Mouse (Mus musculus): ENCODE measurements around the gene Prkacb. TPM values are rescaled to one million over a fixed set of nuclear protein-coding genes. Genes with fewer than 3 reads are reported as not detected.

The Prkacb gene
- polyA plus RNA-seq, 1 experiment, result 120 TPM

GRCm38 (mm10) chr3:146735657-146736056 is 77.1 kb downstream of the Prkacb start:
- Histone ChIP-seq H3K27ac (ENCODE audit: insufficient read depth, low read depth, low read length) (no peak overlapping the region), H3K4me1 (ENCODE audit: control insufficient read depth, insufficient read depth, low read length) (peaks cover 12% of the 10 kb centered on the region), H3K4me3 (ENCODE audit: insufficient read depth, low read length) (no peak overlapping the region)
- TF ChIP-seq CTCF (IDR thresholded peaks at IDR 0.05; ENCODE audit: low read depth, low read length) (no peak), POLR2A (IDR thresholded peaks at IDR 0.05; ENCODE audit: borderline replicate concordance, low read depth, low read length) (no peak)

GRCm38 (mm10) chr3:146734907-146735629 is 77.7 kb downstream of the Prkacb start:
- no peak overlapping the region for H3K4me3 ChIP-seq (ENCODE audit: insufficient read depth, low read length)

GRCm38 (mm10) chr3:146731499-146731898 is 81.3 kb downstream of the Prkacb start:
- no peak overlapping the region for H3K27ac ChIP-seq (ENCODE audit: insufficient read depth, low read depth, low read length)
- H3K4me3 ChIP-seq (ENCODE audit: insufficient read depth, low read length), result no peak overlapping the region
- TF ChIP-seq CTCF (IDR thresholded peaks at IDR 0.05; ENCODE audit: low read depth, low read length), result no peak
- no peak for TF ChIP-seq POLR2A (IDR thresholded peaks at IDR 0.05; ENCODE audit: borderline replicate concordance, low read depth, low read length)
- H3K4me1 ChIP-seq (ENCODE audit: control insufficient read depth, insufficient read depth, low read length), result peaks cover 12% of the 10 kb centered on the region

More at GRCm38 (mm10) chr3:146734907-146735629, 77.7 kb downstream of the Prkacb start:
- Histone ChIP-seq H3K27ac (ENCODE audit: insufficient read depth, low read depth, low read length) (no peak overlapping the region), H3K4me1 (ENCODE audit: control insufficient read depth, insufficient read depth, low read length) (peaks cover 12% of the 10 kb centered on the region)
- TF ChIP-seq POLR2A (IDR thresholded peaks at IDR 0.05; ENCODE audit: borderline replicate concordance, low read depth, low read length) (no peak), CTCF (IDR thresholded peaks at IDR 0.05; ENCODE audit: low read depth, low read length) (no peak)

GRCm38 (mm10) chr3:146723037-146723436 is 89.8 kb downstream of the Prkacb start:
- H3K27ac ChIP-seq (ENCODE audit: insufficient read depth, low read depth, low read length), result no peak overlapping the region
- TF ChIP-seq POLR2A (IDR thresholded peaks at IDR 0.05; ENCODE audit: borderline replicate concordance, low read depth, low read length), result no peak
- TF ChIP-seq CTCF (IDR thresholded peaks at IDR 0.05; ENCODE audit: low read depth, low read length), result no peak
- no peak overlapping the region for H3K4me3 ChIP-seq (ENCODE audit: insufficient read depth, low read length)
- peaks cover 3% of the 10 kb centered on the region; the same call in 1 of the 2 replicates for H3K4me1 ChIP-seq (ENCODE audit: control insufficient read depth, insufficient read depth, low read length)

- Histone ChIP-seq H3K27ac (ENCODE audit: insufficient read depth, low read depth, low read length) (no peak overlapping the region), H3K4me3 (ENCODE audit: insufficient read depth, low read length) (no peak overlapping the region)
- no peak for TF ChIP-seq CTCF (IDR thresholded peaks at IDR 0.05; ENCODE audit: low read depth, low read length)
- TF ChIP-seq POLR2A (IDR thresholded peaks at IDR 0.05; ENCODE audit: borderline replicate concordance, low read depth, low read length), result no peak
These were observed 93.1 kb downstream of the Prkacb start for GRCm38 (mm10) chr3:146719696-146720095.

GRCm38 (mm10) chr3:146718251-146718650 is 94.5 kb downstream of the Prkacb start:
- H3K4me1 ChIP-seq (ENCODE audit: control insufficient read depth, insufficient read depth, low read length), result peaks cover 3% of the 10 kb centered on the region; the same call in 1 of the 2 replicates
- TF ChIP-seq CTCF (IDR thresholded peaks at IDR 0.05; ENCODE audit: low read depth, low read length), result no peak
- TF ChIP-seq POLR2A (IDR thresholded peaks at IDR 0.05; ENCODE audit: borderline replicate concordance, low read depth, low read length), result no peak
- H3K4me3 ChIP-seq (ENCODE audit: insufficient read depth, low read length), result no peak overlapping the region
- H3K27ac ChIP-seq (ENCODE audit: insufficient read depth, low read depth, low read length), result no peak overlapping the region

More at GRCm38 (mm10) chr3:146719696-146720095, 93.1 kb downstream of the Prkacb start:
- H3K4me1 ChIP-seq (ENCODE audit: control insufficient read depth, insufficient read depth, low read length), result peaks cover 3% of the 10 kb centered on the region; the same call in 1 of the 2 replicates

- Histone ChIP-seq H3K27ac (ENCODE audit: insufficient read depth, low read depth, low read length) (no peak overlapping the region), H3K4me1 (ENCODE audit: control insufficient read depth, insufficient read depth, low read length) (peaks cover 13% of the 10 kb centered on the region), H3K4me3 (ENCODE audit: insufficient read depth, low read length) (no peak overlapping the region)
- TF ChIP-seq POLR2A (IDR thresholded peaks at IDR 0.05; ENCODE audit: borderline replicate concordance, low read depth, low read length) (no peak), CTCF (IDR thresholded peaks at IDR 0.05; ENCODE audit: low read depth, low read length) (no peak)
These were observed 100.5 kb downstream of the Prkacb start for GRCm38 (mm10) chr3:146712305-146712704.

GRCm38 (mm10) chr3:146711559-146711958 is 101.2 kb downstream of the Prkacb start:
- no peak for TF ChIP-seq CTCF (IDR thresholded peaks at IDR 0.05; ENCODE audit: low read depth, low read length)
- no peak for TF ChIP-seq POLR2A (IDR thresholded peaks at IDR 0.05; ENCODE audit: borderline replicate concordance, low read depth, low read length)
- Histone ChIP-seq H3K4me3 (ENCODE audit: insufficient read depth, low read length) (no peak overlapping the region), H3K27ac (ENCODE audit: insufficient read depth, low read depth, low read length) (no peak overlapping the region), H3K4me1 (ENCODE audit: control insufficient read depth, insufficient read depth, low read length) (peaks cover 13% of the 10 kb centered on the region)

- Histone ChIP-seq H3K4me3 (ENCODE audit: insufficient read depth, low read length) (no peak overlapping the region), H3K27ac (ENCODE audit: insufficient read depth, low read depth, low read length) (no peak overlapping the region), H3K4me1 (ENCODE audit: control insufficient read depth, insufficient read depth, low read length) (peaks cover 13% of the 10 kb centered on the region)
- TF ChIP-seq CTCF (IDR thresholded peaks at IDR 0.05; ENCODE audit: low read depth, low read length) (no peak), POLR2A (IDR thresholded peaks at IDR 0.05; ENCODE audit: borderline replicate concordance, low read depth, low read length) (no peak)
These were observed 101.7 kb downstream of the Prkacb start for GRCm38 (mm10) chr3:146711084-146711483.

GRCm38 (mm10) chr3:146709086-146709485 is 103.7 kb downstream of the Prkacb start:
- peaks cover 15% of the 10 kb centered on the region for H3K4me1 ChIP-seq (ENCODE audit: control insufficient read depth, insufficient read depth, low read length)
- no peak overlapping the region for H3K4me3 ChIP-seq (ENCODE audit: insufficient read depth, low read length)
- no peak overlapping the region for H3K27ac ChIP-seq (ENCODE audit: insufficient read depth, low read depth, low read length)
- no peak for TF ChIP-seq CTCF (IDR thresholded peaks at IDR 0.05; ENCODE audit: low read depth, low read length)
- TF ChIP-seq POLR2A (IDR thresholded peaks at IDR 0.05; ENCODE audit: borderline replicate concordance, low read depth, low read length), result no peak

Measured in bone marrow macrophage, adult 2 months (primary cell).